Mouse (Mus musculus) erythroblast, embryonic 14.5 days (primary cell): ENCODE results near the gene Trip4. TPM values are rescaled to one million over a fixed set of nuclear protein-coding genes. Genes with fewer than 3 reads are reported as not detected.
A peak's percentile ranks its signal among the peaks of the same experiment; 100 is the strongest.

Experiments used
- H3K27me3 ChIP-seq: 2 replicates; pipeline ENCODE4 v1.6.1; 2012; ENCODE audit warnings: inconsistent platforms; ENCODE audit not compliant: control insufficient read depth
- H3K36me3 ChIP-seq: 2 replicates; pipeline ENCODE4 v1.6.1; 2012; ENCODE audit warnings: mild to moderate bottlenecking, inconsistent platforms; ENCODE audit not compliant: control insufficient read depth
- H3K4me1 ChIP-seq: 2 replicates; pipeline ENCODE4 v1.6.1; 2012; ENCODE audit warnings: inconsistent platforms; ENCODE audit not compliant: control insufficient read depth
- H3K4me3 ChIP-seq: replicated peaks from 2 replicates; pipeline ENCODE3; 2012; ENCODE audit warnings: moderate library complexity, mild to moderate bottlenecking, inconsistent platforms
- H3K9me3 ChIP-seq: 2 replicates; pipeline ENCODE4 v1.6.1; 2012; ENCODE audit warnings: low read length, inconsistent platforms, mixed read lengths; ENCODE audit not compliant: control insufficient read depth
- GATA1 ChIP-seq: IDR thresholded peaks from 2 replicates; pipeline ENCODE4 v1.6.1; 2012; ENCODE audit warnings: low read length, inconsistent platforms, mixed read lengths
- TAL1 ChIP-seq: IDR thresholded peaks from 3 replicates; pipeline ENCODE4 v1.6.1; 2012; ENCODE audit warnings: low read length, inconsistent platforms, mixed read lengths
- polyA plus RNA-seq: library from polyadenylated mRNA; stranded (reverse); fragments of >175 nt; gene quantifications from 2 replicates; pipeline ENCODE4 v1.2.3, GENCODE M21; 2012

Trip4 gene
- polyA plus RNA-seq, result 0.06 and 0.07 TPM in 2 replicates

- no peaks in the 10 kb centered on the region for H3K27me3 ChIP-seq
- TF ChIP-seq TAL1, result no peak
- no peak for TF ChIP-seq GATA1
- peak within 1 kb of the TSS; percentile 92 for H3K4me3 ChIP-seq
- peaks cover 44% of the 10 kb centered on the region for H3K36me3 ChIP-seq
- no peaks in the 10 kb centered on the region for H3K9me3 ChIP-seq
- H3K4me1 ChIP-seq, result peaks cover 24% of the 10 kb centered on the region
Observed at GRCm38 (mm10) chr9:65908394-65909300, at the start of gene Trip4, which contains the start of gene Csnk1g1. Trip4 (minus strand) TSS chr9:65908794. Csnk1g1 (plus strand) TSS chr9:65908924.

GRCm38 (mm10) chr9:65951082-65951587 is 42.5 kb upstream of the Trip4 start:
- H3K4me1 ChIP-seq, result no peaks in the 10 kb centered on the region
- H3K4me3 ChIP-seq, result no peak overlapping the region
- H3K9me3 ChIP-seq, result no peaks in the 10 kb centered on the region
- no peaks in the 10 kb centered on the region for H3K27me3 ChIP-seq
- no peak for TF ChIP-seq GATA1
- TF ChIP-seq TAL1, result no peak
- H3K36me3 ChIP-seq, result peaks cover 13% of the 10 kb centered on the region

GRCm38 (mm10) chr9:65937566-65937965 is 29.0 kb upstream of the Trip4 start:
- H3K27me3 ChIP-seq, result no peaks in the 10 kb centered on the region
- no peaks in the 10 kb centered on the region for H3K4me1 ChIP-seq
- TF ChIP-seq GATA1 (no peak), TAL1 (no peak)
- H3K4me3 ChIP-seq, result no peak overlapping the region
- H3K9me3 ChIP-seq, result no peaks in the 10 kb centered on the region
- H3K36me3 ChIP-seq, result peaks cover 3% of the 10 kb centered on the region; the same call in 1 of the 2 replicates

GRCm38 (mm10) chr9:65929826-65930225 is 21.2 kb upstream of the Trip4 start:
- TF ChIP-seq GATA1, result no peak
- no peak for TF ChIP-seq TAL1
- Histone ChIP-seq H3K27me3 (no peaks in the 10 kb centered on the region), H3K9me3 (no peaks in the 10 kb centered on the region), H3K4me3 (no peak overlapping the region), H3K36me3 (no peaks in the 10 kb centered on the region), H3K4me1 (no peaks in the 10 kb centered on the region)

GRCm38 (mm10) chr9:65928456-65928855 is 19.9 kb upstream of the Trip4 start:
- TF ChIP-seq TAL1 (no peak), GATA1 (no peak)
- no peaks in the 10 kb centered on the region for H3K4me1 ChIP-seq
- H3K36me3 ChIP-seq, result no peaks in the 10 kb centered on the region
- H3K27me3 ChIP-seq, result no peaks in the 10 kb centered on the region
- H3K9me3 ChIP-seq, result no peaks in the 10 kb centered on the region
- H3K4me3 ChIP-seq, result no peak overlapping the region

GRCm38 (mm10) chr9:65917015-65917414 is 8.4 kb upstream of the Trip4 start:
- no peak overlapping the region for H3K4me3 ChIP-seq
- H3K36me3 ChIP-seq, result no peaks in the 10 kb centered on the region
- no peaks in the 10 kb centered on the region for H3K27me3 ChIP-seq
- TF ChIP-seq TAL1, result no peak
- TF ChIP-seq GATA1, result no peak
- H3K4me1 ChIP-seq, result peaks cover 26% of the 10 kb centered on the region
- no peaks in the 10 kb centered on the region for H3K9me3 ChIP-seq

- peaks cover 38% of the 10 kb centered on the region for H3K4me1 ChIP-seq
- no peaks in the 10 kb centered on the region for H3K9me3 ChIP-seq
- no peaks in the 10 kb centered on the region for H3K36me3 ChIP-seq
- H3K4me3 ChIP-seq, result no peak overlapping the region
- H3K27me3 ChIP-seq, result no peaks in the 10 kb centered on the region
- TF ChIP-seq TAL1 (no peak), GATA1 (no peak)
Observed at GRCm38 (mm10) chr9:65913976-65914375, 5.4 kb upstream of the Trip4 start.

GRCm38 (mm10) chr9:65909837-65910236 is 1.2 kb upstream of the Trip4 start:
- Histone ChIP-seq H3K4me3 (peak overlapping the region; percentile 92), H3K4me1 (peaks cover 30% of the 10 kb centered on the region), H3K9me3 (no peaks in the 10 kb centered on the region), H3K36me3 (peaks cover 32% of the 10 kb centered on the region), H3K27me3 (no peaks in the 10 kb centered on the region)
- TF ChIP-seq TAL1 (no peak), GATA1 (no peak)

- peaks cover 27% of the 10 kb centered on the region for H3K4me1 ChIP-seq
- no peaks in the 10 kb centered on the region for H3K9me3 ChIP-seq
- peak overlapping the region; percentile 92 for H3K4me3 ChIP-seq
- H3K36me3 ChIP-seq, result peaks cover 37% of the 10 kb centered on the region
- TF ChIP-seq GATA1, result no peak
- TF ChIP-seq TAL1, result no peak
- no peaks in the 10 kb centered on the region for H3K27me3 ChIP-seq
Observed at GRCm38 (mm10) chr9:65909301-65909801, 757 bp upstream of the Trip4 start.
